12 mouse cellular contexts compared by ENCODE assay signal in genomic region chr6:38950341-38950740, GRCm38 (mm10).
DNase-seq lines count a peak whose midpoint lies in the region; ATAC-seq and TF ChIP-seq lines count a peak whose summit lies in the region.
"Had no signal": no experiment of that assay in that cellular context is flagged by ENCODE, and none has a peak within 500 bp of the region (broad histone marks: within the 10 kb centered on the region; RNA-seq: fewer than 3 reads in every experiment).

No protein-coding gene starts in this region.

- 40% methylated on average over 4 of the region's 4 CpGs for WGBS in heart, embryonic 10.5 days
- 38% methylated on average over 4 of the region's 4 CpGs for WGBS in kidney, embryonic 15.5 days
- 4% methylated on average over 4 of the region's 4 CpGs for WGBS in liver, embryonic 15.5 days (ENCODE audit: insufficient replicate concordance)
- 78% methylated on average over 4 of the region's 4 CpGs for WGBS in hindbrain, embryonic 11.5 days
- 68% methylated on average over 4 of the region's 4 CpGs for WGBS in limb, embryonic 10.5 days

- H3K9me3 ChIP-seq in heart, embryonic 10.5 days: no peaks in the 10 kb centered on the region
- no peaks in the 10 kb centered on the region for H3K9me3 ChIP-seq in kidney, embryonic 15.5 days (replicated peaks)
- no peaks in the 10 kb centered on the region for H3K9me3 ChIP-seq in MEL (replicated peaks; ENCODE audit: insufficient read depth, low read length)
- no peaks in the 10 kb centered on the region for H3K9me3 ChIP-seq in liver, embryonic 15.5 days (replicated peaks)
- no peaks in the 10 kb centered on the region for H3K9me3 ChIP-seq in hindbrain, embryonic 11.5 days (ENCODE audit: control insufficient read depth, low read length)
- no peaks in the 10 kb centered on the region for H3K9me3 ChIP-seq in limb, embryonic 10.5 days (replicated peaks)
- H3K9me3 ChIP-seq: embryonic facial prominence, embryonic 10.5 days had no signal

- H3K36me3 ChIP-seq in heart, embryonic 10.5 days: no peaks in the 10 kb centered on the region
- no peaks in the 10 kb centered on the region for H3K36me3 ChIP-seq in kidney, embryonic 15.5 days
- peaks cover 0 to 17% of the 10 kb centered on the region in 2 experiments; a peak in 2 of 4 replicates for H3K36me3 ChIP-seq in MEL (ENCODE audit: control insufficient read depth in 1 of 2, insufficient read depth in 2 of 2, low read length in 2 of 2)
- H3K36me3 ChIP-seq in liver, embryonic 15.5 days (replicated peaks): no peaks in the 10 kb centered on the region
- no peaks in the 10 kb centered on the region for H3K36me3 ChIP-seq in hindbrain, embryonic 11.5 days (ENCODE audit: control insufficient read depth, insufficient read depth, low read length)
- no peaks in the 10 kb centered on the region for H3K36me3 ChIP-seq in limb, embryonic 10.5 days
- H3K36me3 ChIP-seq: embryonic facial prominence, embryonic 10.5 days had no signal

- peak in 1 of 2 experiments; percentile 33; a peak in 1 of 4 replicates for TF ChIP-seq EP300 in MEL (IDR thresholded peaks at IDR 0.05; ENCODE audit: low read depth in 1 of 2, low read length in 2 of 2)

- no peaks in the 10 kb centered on the region for H3K27me3 ChIP-seq in heart, embryonic 10.5 days (ENCODE audit: insufficient read depth, poor library complexity, severe bottlenecking)
- peaks cover 3% of the 10 kb centered on the region; the same call in 1 of the 2 replicates for H3K27me3 ChIP-seq in kidney, embryonic 15.5 days
- H3K27me3 ChIP-seq in MEL (ENCODE audit: control insufficient read depth in 1 of 2, insufficient read depth in 2 of 2, low read length in 2 of 2): no peaks in the 10 kb centered on the region
- peaks cover 17% of the 10 kb centered on the region; the same call in 1 of the 2 replicates for H3K27me3 ChIP-seq in liver, embryonic 15.5 days
- H3K27me3 ChIP-seq in hindbrain, embryonic 11.5 days (ENCODE audit: control insufficient read depth, insufficient read depth, low read length): no peaks in the 10 kb centered on the region
- H3K27me3 ChIP-seq in limb, embryonic 10.5 days (ENCODE audit: low read depth, poor library complexity, severe bottlenecking): no peaks in the 10 kb centered on the region

- H3K9ac ChIP-seq in kidney, embryonic 15.5 days: no peak overlapping the region
- no peak overlapping the region for H3K9ac ChIP-seq in MEL (ENCODE audit: control insufficient read depth, low read depth, low read length, poor library complexity, severe bottlenecking)
- H3K9ac ChIP-seq in liver, embryonic 15.5 days: no peak overlapping the region
- no peak overlapping the region for H3K9ac ChIP-seq in hindbrain, embryonic 11.5 days (ENCODE audit: low read depth, low read length)

- no peaks in the 10 kb centered on the region for H3K79me2 ChIP-seq in MEL (ENCODE audit: control insufficient read depth, insufficient read depth, low read length, poor library complexity)

- no peak overlapping the region for H3K4me2 ChIP-seq in kidney, embryonic 15.5 days
- H3K4me2 ChIP-seq in liver, embryonic 15.5 days: no peak overlapping the region
- no peak overlapping the region for H3K4me2 ChIP-seq in hindbrain, embryonic 11.5 days (replicated peaks; ENCODE audit: low read depth, low read length)

- H3K4me3 ChIP-seq in heart, embryonic 10.5 days: no peak overlapping the region
- no peak overlapping the region for H3K4me3 ChIP-seq in kidney, embryonic 15.5 days (replicated peaks)
- no peak overlapping the region for H3K4me3 ChIP-seq in MEL (ENCODE audit: control insufficient read depth in 1 of 2, insufficient read depth in 1 of 2, low read depth in 2 of 2, low read length in 2 of 2)
- H3K4me3 ChIP-seq in liver, embryonic 15.5 days (replicated peaks): no peak overlapping the region
- H3K4me3 ChIP-seq in hindbrain, embryonic 11.5 days (ENCODE audit: low read depth, low read length): no peak overlapping the region
- no peak overlapping the region for H3K4me3 ChIP-seq in limb, embryonic 10.5 days
- H3K4me3 ChIP-seq: embryonic facial prominence, embryonic 10.5 days had no signal

- peak overlapping the region; percentile 88 for H3K27ac ChIP-seq in heart, embryonic 10.5 days
- H3K27ac ChIP-seq in kidney, embryonic 15.5 days: peak overlapping the region; percentile 75
- H3K27ac ChIP-seq in MEL (ENCODE audit: control insufficient read depth, low read depth, low read length): peak overlapping the region; percentile 30; the same call in 1 of the 2 replicates
- H3K27ac ChIP-seq in liver, embryonic 15.5 days (replicated peaks): peak overlapping the region; percentile 63
- H3K27ac ChIP-seq in hindbrain, embryonic 11.5 days (ENCODE audit: low read depth, low read length): no peak overlapping the region
- H3K27ac ChIP-seq in limb, embryonic 10.5 days: no peak overlapping the region
- H3K27ac ChIP-seq: embryonic facial prominence, embryonic 10.5 days had no signal

- no peak for DNase-seq in heart, embryonic 10.5 days (ENCODE audit: low spot score)
- DNase-seq in heart, adult 9 months (ENCODE audit: low spot score in 2 of 2): no peak
- DNase-seq in kidney, postnatal 36 days: no peak
- peak; percentile 52 for DNase-seq in MEL (ENCODE audit: low read depth, low spot score)
- no peak for DNase-seq in hindbrain, embryonic 11.5 days (ENCODE audit: low spot score)
- DNase-seq in limb, embryonic 10.5 days (ENCODE audit: low spot score): no peak
- DNase-seq: cerebellum, postnatal 10 days; spleen, adult 18-20 months had no signal

- ATAC-seq in kidney, embryonic 15.5 days (replicated peaks; ENCODE audit: low FRiP score): no peak
- no peak for ATAC-seq in liver, embryonic 15.5 days (ENCODE audit: insufficient read depth)
- ATAC-seq in hindbrain, embryonic 11.5 days (ENCODE audit: low FRiP score): no peak
- ATAC-seq: hindbrain, embryonic 16.5 days had no signal

- no peak for TF ChIP-seq RAD21 in MEL (IDR thresholded peaks at IDR 0.05; ENCODE audit: low read depth, low read length)

- no peak for TF ChIP-seq POLR2A in MEL (IDR thresholded peaks at IDR 0.05; ENCODE audit: control insufficient read depth in 1 of 2, insufficient read depth in 1 of 2, low read depth in 1 of 2, low read length in 2 of 2, poor library complexity in 1 of 2)

- TF ChIP-seq CTCF in MEL (IDR thresholded peaks at IDR 0.05 in 2 of 3, conservative IDR thresholded peaks at IDR 0.05 in 1 of 3; ENCODE audit: control insufficient read depth in 1 of 3, insufficient read depth in 1 of 3, low read depth in 2 of 3, low read length in 3 of 3, poor library complexity in 1 of 3, severe bottlenecking in 1 of 3): no peak

- H3K4me1 ChIP-seq in heart, embryonic 10.5 days: peaks cover 23% of the 10 kb centered on the region
- peaks cover 6% of the 10 kb centered on the region for H3K4me1 ChIP-seq in kidney, embryonic 15.5 days
- H3K4me1 ChIP-seq in MEL (ENCODE audit: control insufficient read depth in 1 of 2, insufficient read depth in 2 of 2, low read length in 2 of 2): peaks cover 0 to 17% of the 10 kb centered on the region in 2 experiments; a peak in 3 of 4 replicates
- peaks cover 28% of the 10 kb centered on the region for H3K4me1 ChIP-seq in liver, embryonic 15.5 days (replicated peaks)
- no peaks in the 10 kb centered on the region for H3K4me1 ChIP-seq in hindbrain, embryonic 11.5 days (replicated peaks; ENCODE audit: control insufficient read depth, insufficient read depth, low read length)
- peaks cover 9% of the 10 kb centered on the region for H3K4me1 ChIP-seq in limb, embryonic 10.5 days
- H3K4me1 ChIP-seq: embryonic facial prominence, embryonic 10.5 days had no signal

TF ChIP-seq in MEL, 35 proteins besides CTCF, POLR2A, EP300 and RAD21:
- peak; percentile 44; the same call in 1 of the 2 replicates for TF ChIP-seq GATA1 (IDR thresholded peaks at IDR 0.05; ENCODE audit: low read depth, low read length)
- no peak for TF ChIP-seq MAX (IDR thresholded peaks at IDR 0.05; ENCODE audit: low read length)
- TF ChIP-seq MEF2A (IDR thresholded peaks at IDR 0.05; ENCODE audit: extremely low read depth, insufficient replicate concordance, low read depth, low read length, poor library complexity, severe bottlenecking): peak; percentile 79; the same call in 1 of the 2 replicates
- TF ChIP-seq MYB (IDR thresholded peaks at IDR 0.05; ENCODE audit: low read depth, low read length): no peak
- 0 out of 2 replicates have a peak, but pooled peaks have one; percentile 13 for TF ChIP-seq ETS1 (IDR thresholded peaks at IDR 0.05; ENCODE audit: low read depth, low read length)
- TF ChIP-seq E2F4 (IDR thresholded peaks at IDR 0.05; ENCODE audit: borderline replicate concordance, low read depth, low read length): no peak
- 0 out of 2 replicates have a peak, but pooled peaks have one; percentile 7 for TF ChIP-seq ZNF384 (IDR thresholded peaks at IDR 0.05; ENCODE audit: low read depth, low read length)
TF ChIP-seq in MEL: peak in this region for 4.

Comparison
In these comparisons a context has a peak if more than half of its experiments do, and no peak if none do; other contexts are left out.
1. H3K27ac ChIP-seq: peak in heart, embryonic 10.5 days (single experiment), kidney, embryonic 15.5 days (single experiment), MEL (single experiment) and liver, embryonic 15.5 days (single experiment); none in hindbrain, embryonic 11.5 days (single experiment) and limb, embryonic 10.5 days (single experiment).